Mouse (Mus musculus): ENCODE results near the gene Las1l. TPM values are rescaled to one million over a fixed set of nuclear protein-coding genes. Genes with fewer than 3 reads are reported as not detected.

The Las1l gene
- polyA plus RNA-seq (2012; rRNA removed), result 4.7 and 8.1 TPM in 2 replicates

GRCm38 (mm10) chrX:95956497-95957293 is at the start of gene Las1l:
Gene Las1l, minus strand, starts transcription at chrX:95956962.
- 8% methylated on average over 42 of the region's 42 CpGs for WGBS

GRCm38 (mm10) chrX:96006395-96006794 is 49.6 kb upstream of the Las1l start:
- WGBS, result 64% methylated on average over 6 of the region's 6 CpGs
- Histone ChIP-seq H3K4me3 (ENCODE audit: low read depth, low read length) (no peak overlapping the region), H3K36me3 (ENCODE audit: control insufficient read depth, insufficient read depth, low read length) (no peaks in the 10 kb centered on the region), H3K27me3 (ENCODE audit: control insufficient read depth, insufficient read depth, low read length) (no peaks in the 10 kb centered on the region), H3K27ac (ENCODE audit: insufficient read depth, low read depth, low read length) (no peak overlapping the region), H3K4me1 (ENCODE audit: control insufficient read depth, insufficient read depth, insufficient read length, low read length) (no peaks in the 10 kb centered on the region)
- TF ChIP-seq CTCF (IDR thresholded peaks at IDR 0.05; ENCODE audit: extremely low read depth, insufficient read length, insufficient replicate concordance, low read depth, low read length) (no peak), POLR2A (IDR thresholded peaks at IDR 0.05; ENCODE audit: low read depth, low read length) (no peak)

More at GRCm38 (mm10) chrX:95956497-95957293, at the start of gene Las1l:
- Histone ChIP-seq H3K4me1 (ENCODE audit: control insufficient read depth, insufficient read depth, insufficient read length, low read length) (no peaks in the 10 kb centered on the region; the same call in 1 of the 2 replicates), H3K36me3 (ENCODE audit: control insufficient read depth, insufficient read depth, low read length) (peaks cover 2% of the 10 kb centered on the region), H3K27me3 (ENCODE audit: control insufficient read depth, insufficient read depth, low read length) (no peaks in the 10 kb centered on the region), H3K4me3 (ENCODE audit: low read depth, low read length) (peak within 1 kb of the TSS; percentile 94), H3K27ac (ENCODE audit: insufficient read depth, low read depth, low read length) (no peak within 1 kb of the TSS; the same call in 1 of the 2 replicates)
- TF ChIP-seq CTCF (IDR thresholded peaks at IDR 0.05; ENCODE audit: extremely low read depth, insufficient read length, insufficient replicate concordance, low read depth, low read length) (no peak), POLR2A (IDR thresholded peaks at IDR 0.05; ENCODE audit: low read depth, low read length) (peak; percentile 87)

- TF ChIP-seq CTCF (IDR thresholded peaks at IDR 0.05; ENCODE audit: extremely low read depth, insufficient read length, insufficient replicate concordance, low read depth, low read length) (peak; percentile 28; the same call in 1 of the 2 replicates), POLR2A (IDR thresholded peaks at IDR 0.05; ENCODE audit: low read depth, low read length) (no peak)
- no peak overlapping the region for H3K4me3 ChIP-seq (ENCODE audit: low read depth, low read length)
- H3K27me3 ChIP-seq (ENCODE audit: control insufficient read depth, insufficient read depth, low read length), result no peaks in the 10 kb centered on the region
- H3K27ac ChIP-seq (ENCODE audit: insufficient read depth, low read depth, low read length), result no peak overlapping the region
- no peaks in the 10 kb centered on the region for H3K36me3 ChIP-seq (ENCODE audit: control insufficient read depth, insufficient read depth, low read length)
- H3K4me1 ChIP-seq (ENCODE audit: control insufficient read depth, insufficient read depth, insufficient read length, low read length), result no peaks in the 10 kb centered on the region
- 66% methylated on average over 6 of the region's 6 CpGs for WGBS
These were observed 42.8 kb upstream of the Las1l start for GRCm38 (mm10) chrX:95999601-96000000.

GRCm38 (mm10) chrX:95993206-95993605 is 36.4 kb upstream of the Las1l start:
- 43% methylated on average over 3 of the region's 3 CpGs for WGBS
- TF ChIP-seq CTCF (IDR thresholded peaks at IDR 0.05; ENCODE audit: extremely low read depth, insufficient read length, insufficient replicate concordance, low read depth, low read length) (no peak), POLR2A (IDR thresholded peaks at IDR 0.05; ENCODE audit: low read depth, low read length) (no peak)
- Histone ChIP-seq H3K27ac (ENCODE audit: insufficient read depth, low read depth, low read length) (no peak overlapping the region), H3K4me1 (ENCODE audit: control insufficient read depth, insufficient read depth, insufficient read length, low read length) (no peaks in the 10 kb centered on the region), H3K4me3 (ENCODE audit: low read depth, low read length) (no peak overlapping the region), H3K36me3 (ENCODE audit: control insufficient read depth, insufficient read depth, low read length) (no peaks in the 10 kb centered on the region), H3K27me3 (ENCODE audit: control insufficient read depth, insufficient read depth, low read length) (no peaks in the 10 kb centered on the region)

DNA sequence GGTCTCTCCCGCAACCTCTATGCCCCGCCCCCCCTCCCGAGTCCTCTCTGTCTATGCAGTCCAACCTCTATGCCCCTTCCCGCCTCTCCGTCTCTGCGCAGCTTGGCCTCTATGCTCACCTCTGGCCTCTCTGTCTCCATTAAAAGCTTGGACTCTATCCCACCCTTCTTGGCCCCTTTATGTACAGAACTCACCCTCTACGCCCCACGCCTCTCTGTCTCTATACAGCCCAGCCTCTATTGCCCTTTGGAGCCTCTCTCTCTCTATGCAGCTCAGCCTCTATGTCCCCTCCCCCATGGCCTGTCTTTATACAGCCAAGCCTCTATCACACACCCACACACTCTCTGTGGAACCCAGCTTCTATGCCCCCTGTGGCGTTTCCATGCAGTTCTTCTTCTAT is 13.2 kb upstream of the Las1l start:
- H3K36me3 ChIP-seq (ENCODE audit: control insufficient read depth, insufficient read depth, low read length), result no peaks in the 10 kb centered on the region
- no peak overlapping the region for H3K4me3 ChIP-seq (ENCODE audit: low read depth, low read length)
- H3K4me1 ChIP-seq (ENCODE audit: control insufficient read depth, insufficient read depth, insufficient read length, low read length), result 0 out of 2 replicates have a peak, but pooled peaks cover 1% of the 10 kb centered on the region
- no peak overlapping the region for H3K27ac ChIP-seq (ENCODE audit: insufficient read depth, low read depth, low read length)
- WGBS, result 52% methylated on average over 8 of the region's 9 CpGs
- no peak for TF ChIP-seq POLR2A (IDR thresholded peaks at IDR 0.05; ENCODE audit: low read depth, low read length)
- TF ChIP-seq CTCF (IDR thresholded peaks at IDR 0.05; ENCODE audit: extremely low read depth, insufficient read length, insufficient replicate concordance, low read depth, low read length), result no peak
- H3K27me3 ChIP-seq (ENCODE audit: control insufficient read depth, insufficient read depth, low read length), result no peaks in the 10 kb centered on the region

DNA sequence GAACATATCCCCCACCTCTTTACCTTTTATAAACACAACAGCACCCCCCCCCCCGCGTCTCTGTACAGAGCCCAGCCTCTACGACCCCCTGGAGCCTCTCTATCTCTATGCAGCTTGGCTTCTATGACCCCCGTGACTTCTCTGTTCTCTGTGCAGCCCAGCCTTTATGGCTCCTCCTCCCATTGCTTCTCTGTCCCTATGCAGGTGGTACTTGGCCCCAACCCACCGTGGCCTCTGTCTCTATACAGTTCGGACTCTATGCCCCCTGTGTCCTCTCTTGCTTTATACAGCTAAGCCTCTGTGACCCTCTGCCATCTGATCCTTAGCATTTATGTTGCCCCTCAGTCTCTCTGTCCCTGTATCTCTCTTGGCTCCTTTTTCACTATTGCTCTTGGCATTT is 12.4 kb upstream of the Las1l start:
- no peak overlapping the region for H3K4me3 ChIP-seq (ENCODE audit: low read depth, low read length)
- 42% methylated on average over 6 of the region's 6 CpGs for WGBS
- H3K4me1 ChIP-seq (ENCODE audit: control insufficient read depth, insufficient read depth, insufficient read length, low read length), result 0 out of 2 replicates have a peak, but pooled peaks cover 1% of the 10 kb centered on the region
- H3K36me3 ChIP-seq (ENCODE audit: control insufficient read depth, insufficient read depth, low read length), result no peaks in the 10 kb centered on the region
- no peak overlapping the region for H3K27ac ChIP-seq (ENCODE audit: insufficient read depth, low read depth, low read length)
- no peaks in the 10 kb centered on the region for H3K27me3 ChIP-seq (ENCODE audit: control insufficient read depth, insufficient read depth, low read length)
- TF ChIP-seq POLR2A (IDR thresholded peaks at IDR 0.05; ENCODE audit: low read depth, low read length) (no peak), CTCF (IDR thresholded peaks at IDR 0.05; ENCODE audit: extremely low read depth, insufficient read length, insufficient replicate concordance, low read depth, low read length) (no peak)

- no peaks in the 10 kb centered on the region for H3K27me3 ChIP-seq (ENCODE audit: control insufficient read depth, insufficient read depth, low read length)
- TF ChIP-seq POLR2A (IDR thresholded peaks at IDR 0.05; ENCODE audit: low read depth, low read length), result no peak
- H3K36me3 ChIP-seq (ENCODE audit: control insufficient read depth, insufficient read depth, low read length), result no peaks in the 10 kb centered on the region
- H3K4me1 ChIP-seq (ENCODE audit: control insufficient read depth, insufficient read depth, insufficient read length, low read length), result 0 out of 2 replicates have a peak, but pooled peaks cover 1% of the 10 kb centered on the region
- H3K4me3 ChIP-seq (ENCODE audit: low read depth, low read length), result peak overlapping the region; percentile 60
- H3K27ac ChIP-seq (ENCODE audit: insufficient read depth, low read depth, low read length), result no peak overlapping the region
- WGBS, result 15% methylated on average over 6 of the region's 6 CpGs
These were observed 11.8 kb upstream of the Las1l start for GRCm38 (mm10) chrX:95968594-95968965.

All from small intestine, adult 2 months (tissue).